Mouse (Mus musculus): ENCODE data around the gene Mmp10.

- TF ChIP-seq SRF (IDR thresholded peaks at IDR 0.05; ENCODE audit: control insufficient read depth, insufficient read length, low read depth) (no peak), USF1 (IDR thresholded peaks at IDR 0.05; ENCODE audit: low read depth) (no peak)
These were observed 52.2 kb downstream of the Mmp10 start for GRCm38 (mm10) chr9:7554382-7554781.

All from myocyte (in vitro differentiated cells).